29 mouse cellular contexts compared by ENCODE assay signal in genomic region chr16:34698721-34699120, GRCm38 (mm10). TPM values are rescaled to one million over a fixed set of nuclear protein-coding genes. Genes with fewer than 3 reads are reported as not detected.
"Had no signal": no experiment of that assay in that cellular context is flagged by ENCODE, and none has a peak within 500 bp of the region (broad histone marks: within the 10 kb centered on the region; RNA-seq: fewer than 3 reads in every experiment).

No protein-coding gene starts in this region.

RNA-seq across cellular contexts. Expression of gene Mylk, which starts 46.3 kb away (rescaled TPM):
- polyA plus RNA-seq: erythroblast, embryonic 14.5 days had no signal

RNA-seq across cellular contexts. Expression of gene Ropn1, which starts 49.0 kb away (rescaled TPM):
- total RNA-seq: common myeloid progenitor, adult 5-6 weeks; forebrain, postnatal 0 days; gastrocnemius, adult 18-20 months; gastrocnemius, adult 2 months; gastrocnemius, adult 8-10 months; gastrocnemius, postnatal 10 days; gastrocnemius, postnatal 14 days; gastrocnemius, postnatal 25 days; gastrocnemius, postnatal 36 days; gastrocnemius, postnatal 4 days; granulocyte monocyte progenitor cell, adult 5-6 weeks; heart, adult 18-20 months; heart, adult 2 months; heart, adult 8-10 months had no signal
- polyA plus RNA-seq: embryonic facial prominence, embryonic 10.5 days; embryonic facial prominence, embryonic 11.5 days; embryonic facial prominence, embryonic 12.5 days; embryonic facial prominence, embryonic 13.5 days; embryonic facial prominence, embryonic 14.5 days; embryonic facial prominence, embryonic 15.5 days; erythroblast, embryonic 14.5 days; forebrain, embryonic 10.5 days; forebrain, embryonic 11.5 days; forebrain, embryonic 12.5 days; forebrain, embryonic 13.5 days; forebrain, embryonic 14.5 days; forebrain, embryonic 15.5 days; forebrain, embryonic 16.5 days; forebrain, postnatal 0 days; frontal cortex, adult 2 months had no signal
